In the genomic region with DNA sequence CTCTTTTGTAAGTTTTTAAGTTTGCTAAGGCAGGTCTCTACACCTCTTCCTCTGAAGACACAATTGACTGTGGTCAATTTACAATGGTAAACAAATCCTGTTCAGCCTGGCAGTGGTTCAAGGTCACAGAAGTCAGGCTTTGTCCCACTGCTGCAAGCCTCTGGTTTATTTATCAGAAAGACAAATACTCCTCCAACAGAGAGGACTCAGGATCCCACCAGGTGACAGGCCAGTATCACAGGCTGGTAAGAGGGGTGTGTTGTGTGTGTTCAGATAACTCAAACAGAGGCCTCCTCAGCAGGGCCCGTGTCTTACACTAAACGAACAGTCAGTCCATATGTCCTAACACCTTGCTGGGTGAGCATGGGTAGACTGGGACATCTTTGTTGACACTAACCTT, we compare ENCODE assay signal across 29 mouse cellular contexts. TPM values are rescaled to one million over a fixed set of nuclear protein-coding genes. Genes with fewer than 3 reads are reported as not detected.
A peak's percentile ranks its signal among the peaks of the same experiment; 100 is the strongest.
DNase-seq lines count a peak whose midpoint lies in the region; ATAC-seq and TF ChIP-seq lines count a peak whose summit lies in the region.
"Had no signal": no experiment of that assay in that cellular context is flagged by ENCODE, and none has a peak within 500 bp of the region (broad histone marks: within the 10 kb centered on the region; RNA-seq: fewer than 3 reads in every experiment).

No protein-coding gene starts in this region.

- H3K4me3 ChIP-seq in liver, embryonic 12.5 days, result no peak overlapping the region
- H3K4me3 ChIP-seq in liver, embryonic 11.5 days (ENCODE audit: low read depth, low read length), result no peak overlapping the region
- no peak overlapping the region for H3K4me3 ChIP-seq in liver, embryonic 14.5 days (ENCODE audit: insufficient read depth in 1 of 2, low read depth in 2 of 2, low read length in 2 of 2)
- no peak overlapping the region for H3K4me3 ChIP-seq in kidney, embryonic 14.5 days (ENCODE audit: low read length)
- H3K4me3 ChIP-seq in midbrain, embryonic 15.5 days, result no peak overlapping the region
- H3K4me3 ChIP-seq: embryonic facial prominence, embryonic 10.5 days; forebrain, embryonic 15.5 days; hindbrain, embryonic 12.5 days; left cerebral cortex, adult 2 months; myocyte; neural tube, embryonic 13.5 days had no signal

- peaks cover 100% of the 10 kb centered on the region for H3K36me3 ChIP-seq in liver, embryonic 12.5 days
- H3K36me3 ChIP-seq in liver, embryonic 11.5 days (ENCODE audit: control insufficient read depth, insufficient read depth, low read length), result peaks cover 92% of the 10 kb centered on the region
- H3K36me3 ChIP-seq in liver, embryonic 14.5 days (replicated peaks; ENCODE audit: control insufficient read depth, insufficient read depth, low read depth), result peaks cover 99% of the 10 kb centered on the region
- peaks cover 99% of the 10 kb centered on the region for H3K36me3 ChIP-seq in kidney, embryonic 14.5 days (ENCODE audit: control insufficient read depth, insufficient read depth, low read length)
- peaks cover 86% of the 10 kb centered on the region for H3K36me3 ChIP-seq in midbrain, embryonic 15.5 days (replicated peaks)

- WGBS in liver, embryonic 12.5 days (ENCODE audit: insufficient replicate concordance), result 69% methylated on average over 2 of the region's 2 CpGs
- WGBS in liver, embryonic 11.5 days, result 79% methylated on average over 2 of the region's 2 CpGs
- WGBS in liver, embryonic 14.5 days (ENCODE audit: insufficient replicate concordance), result 55% methylated on average over 2 of the region's 2 CpGs
- WGBS in kidney, embryonic 14.5 days, result 97% methylated on average over 2 of the region's 2 CpGs
- 90% methylated on average over 2 of the region's 2 CpGs for WGBS in midbrain, embryonic 15.5 days

- no peak overlapping the region for H3K4me2 ChIP-seq in liver, embryonic 12.5 days
- H3K4me2 ChIP-seq in liver, embryonic 11.5 days, result no peak overlapping the region
- H3K4me2 ChIP-seq in liver, embryonic 14.5 days (ENCODE audit: low read depth), result no peak overlapping the region
- no peak overlapping the region for H3K4me2 ChIP-seq in kidney, embryonic 14.5 days (replicated peaks; ENCODE audit: low read depth, low read length)
- H3K4me2 ChIP-seq in midbrain, embryonic 15.5 days, result no peak overlapping the region
- H3K4me2 ChIP-seq: forebrain, embryonic 15.5 days; heart, embryonic 11.5 days; hindbrain, embryonic 12.5 days; neural tube, embryonic 13.5 days had no signal

- intact Hi-C loops in gastrocnemius, postnatal 14 days (cut with DNase I; ENCODE audit: low total_unique reads), result no loop called here

- H3K4me1 ChIP-seq in liver, embryonic 12.5 days, result peaks cover 18% of the 10 kb centered on the region
- H3K4me1 ChIP-seq in liver, embryonic 11.5 days (replicated peaks; ENCODE audit: control insufficient read depth, insufficient read depth, low read length), result peaks cover 6% of the 10 kb centered on the region
- peaks cover 3 to 4% of the 10 kb centered on the region in 2 experiments; a peak in 3 of 4 replicates for H3K4me1 ChIP-seq in liver, embryonic 14.5 days (replicated peaks; ENCODE audit: control insufficient read depth in 2 of 2, insufficient read depth in 2 of 2, low read length in 1 of 2)
- peaks cover 2% of the 10 kb centered on the region for H3K4me1 ChIP-seq in kidney, embryonic 14.5 days (ENCODE audit: control insufficient read depth, insufficient read depth, low read length)
- peaks cover 2% of the 10 kb centered on the region for H3K4me1 ChIP-seq in midbrain, embryonic 15.5 days

- H3K27me3 ChIP-seq in liver, embryonic 12.5 days (replicated peaks), result no peaks in the 10 kb centered on the region
- H3K27me3 ChIP-seq in liver, embryonic 11.5 days (replicated peaks; ENCODE audit: control insufficient read depth, insufficient read depth, low read length), result no peaks in the 10 kb centered on the region
- H3K27me3 ChIP-seq in liver, embryonic 14.5 days (ENCODE audit: control insufficient read depth, insufficient read depth, low read length), result no peaks in the 10 kb centered on the region
- no peaks in the 10 kb centered on the region for H3K27me3 ChIP-seq in kidney, embryonic 14.5 days (ENCODE audit: control insufficient read depth, insufficient read depth, low read length)
- no peaks in the 10 kb centered on the region for H3K27me3 ChIP-seq in midbrain, embryonic 15.5 days (replicated peaks)
- H3K27me3 ChIP-seq: forebrain, embryonic 15.5 days; hindbrain, embryonic 12.5 days; neural tube, embryonic 13.5 days had no signal

- peak overlapping the region; percentile 10; the same call in 1 of the 2 replicates for H3K27ac ChIP-seq in liver, embryonic 12.5 days
- no peak overlapping the region for H3K27ac ChIP-seq in liver, embryonic 11.5 days (ENCODE audit: low read depth, low read length)
- no peak overlapping the region for H3K27ac ChIP-seq in liver, embryonic 14.5 days
- H3K27ac ChIP-seq in kidney, embryonic 14.5 days (ENCODE audit: low read depth, low read length), result no peak overlapping the region
- H3K27ac ChIP-seq in midbrain, embryonic 15.5 days, result no peak overlapping the region
- H3K27ac ChIP-seq: embryonic facial prominence, embryonic 10.5 days; forebrain, embryonic 15.5 days; hindbrain, embryonic 12.5 days; kidney, postnatal 0 days; left cerebral cortex, adult 2 months; macrophage; neural tube, embryonic 13.5 days had no signal

- no peaks in the 10 kb centered on the region for H3K9me3 ChIP-seq in liver, embryonic 12.5 days (replicated peaks)
- H3K9me3 ChIP-seq in liver, embryonic 11.5 days (ENCODE audit: control insufficient read depth, low read length), result no peaks in the 10 kb centered on the region
- H3K9me3 ChIP-seq in liver, embryonic 14.5 days (ENCODE audit: control insufficient read depth, low read length), result no peaks in the 10 kb centered on the region
- H3K9me3 ChIP-seq in kidney, embryonic 14.5 days (ENCODE audit: control insufficient read depth, low read length), result no peaks in the 10 kb centered on the region
- no peaks in the 10 kb centered on the region for H3K9me3 ChIP-seq in midbrain, embryonic 15.5 days
- H3K9me3 ChIP-seq: embryonic facial prominence, embryonic 10.5 days; forebrain, embryonic 15.5 days; hindbrain, embryonic 12.5 days; neural tube, embryonic 13.5 days had no signal

- 0 out of 2 replicates have a peak overlapping the region, but pooled peaks have one; percentile 1 for H3K9ac ChIP-seq in liver, embryonic 12.5 days
- H3K9ac ChIP-seq in liver, embryonic 11.5 days (ENCODE audit: low read depth, low read length), result no peak overlapping the region
- no peak overlapping the region for H3K9ac ChIP-seq in liver, embryonic 14.5 days (replicated peaks)
- H3K9ac ChIP-seq in kidney, embryonic 14.5 days (ENCODE audit: low read depth, low read length), result no peak overlapping the region
- H3K9ac ChIP-seq in midbrain, embryonic 15.5 days, result no peak overlapping the region
- H3K9ac ChIP-seq: forebrain, embryonic 15.5 days; hindbrain, embryonic 12.5 days; neural tube, embryonic 13.5 days had no signal

- 0 out of 2 replicates have a peak, but pooled peaks have one; percentile 27 for ATAC-seq in liver, embryonic 12.5 days
- no peak for ATAC-seq in liver, embryonic 11.5 days (replicated peaks; ENCODE audit: low FRiP score)
- 0 out of 2 replicates have a peak, but pooled peaks have one; percentile 4 for ATAC-seq in liver, embryonic 14.5 days (ENCODE audit: insufficient read depth)
- no peak for ATAC-seq in kidney, embryonic 14.5 days (ENCODE audit: low FRiP score, low TSS enrichment)
- ATAC-seq in midbrain, embryonic 15.5 days (replicated peaks), result no peak
- ATAC-seq: CD4-positive, CD25-positive, alpha-beta regulatory T cell, adult 4 months; forebrain, embryonic 15.5 days; lung, postnatal 0 days; midbrain, embryonic 16.5 days had no signal

- TF ChIP-seq EP300 in liver, embryonic 14.5 days (IDR thresholded peaks at IDR 0.05; ENCODE audit: low read depth), result no peak

- DNase-seq in gastrocnemius, postnatal 10 days, result peak; percentile 1
- DNase-seq in gastrocnemius, postnatal 14 days, result no peak
- DNase-seq in liver, embryonic 11.5 days (ENCODE audit: low spot score), result no peak
- DNase-seq in liver, embryonic 14.5 days (ENCODE audit: low read depth in 3 of 3, low spot score in 3 of 3), result no peak
- DNase-seq: cerebellum, adult 11-12 months; cerebellum, postnatal 10 days; gastrocnemius, postnatal 36 days; heart, postnatal 14 days; kidney, adult 18-20 months; layer of hippocampus, adult 9-11 months; retina, postnatal 1 day; right cerebral cortex, postnatal 25 days; thymus, adult 18-20 months; thymus, postnatal 36 days had no signal

- no peak for TF ChIP-seq CTCF in liver, embryonic 14.5 days (IDR thresholded peaks at IDR 0.05; ENCODE audit: low read depth)

RNA-seq across cellular contexts. Expression of a gene that starts 6.2 kb away (rescaled TPM):
- total RNA-seq in gastrocnemius, postnatal 10 days (2021), result 1,000 to 10,000 TPM; 7,536 to 8,309 TPM
- total RNA-seq in gastrocnemius, postnatal 14 days (2021), result over 10,000 TPM in 1 of 2 experiments, 1,000 to 10,000 TPM in 1; 9,479 to 10,041 TPM
- 1,499 and 1,575 TPM in 2 replicates for polyA plus RNA-seq in liver, embryonic 12.5 days (2016; fragmentation: Nextera tagmentation; extraction: Ambion mirVana)
- 2,450 and 2,526 TPM in 2 replicates for polyA plus RNA-seq in liver, embryonic 11.5 days (2014; fragmentation: Nextera tagmentation; extraction: Ambion mirVana)
- 1,485 and 1,875 TPM in 2 replicates for polyA plus RNA-seq in liver, embryonic 14.5 days (2012; rRNA removed)
- 960 and 1,040 TPM in 2 replicates for polyA plus RNA-seq in liver, embryonic 14.5 days (2014; fragmentation: Nextera tagmentation; extraction: Ambion mirVana)
- 2,196 and 2,293 TPM in 2 replicates for polyA plus RNA-seq in kidney, embryonic 14.5 days (2014; fragmentation: Nextera tagmentation; extraction: Ambion mirVana)
- polyA plus RNA-seq in midbrain, embryonic 15.5 days (2015; fragmentation: Nextera tagmentation; extraction: Ambion mirVana), result 1,389 and 1,453 TPM in 2 replicates

RNA-seq across cellular contexts. Expression of a gene that starts 19.0 kb away (rescaled TPM):
- total RNA-seq in gastrocnemius, postnatal 10 days (2021), result 10 to 100 TPM; 28.3 to 41.5 TPM
- 10 to 100 TPM; 18.4 to 18.7 TPM for total RNA-seq in gastrocnemius, postnatal 14 days (2021)
- 132 and 138 TPM in 2 replicates for polyA plus RNA-seq in liver, embryonic 12.5 days (2016; fragmentation: Nextera tagmentation; extraction: Ambion mirVana)
- 150 and 158 TPM in 2 replicates for polyA plus RNA-seq in liver, embryonic 11.5 days (2014; fragmentation: Nextera tagmentation; extraction: Ambion mirVana)
- 108 and 148 TPM in 2 replicates for polyA plus RNA-seq in liver, embryonic 14.5 days (2012; rRNA removed)
- polyA plus RNA-seq in liver, embryonic 14.5 days (2014; fragmentation: Nextera tagmentation; extraction: Ambion mirVana), result 66.8 and 80.4 TPM in 2 replicates
- 99.6 and 150 TPM in 2 replicates for polyA plus RNA-seq in kidney, embryonic 14.5 days (2014; fragmentation: Nextera tagmentation; extraction: Ambion mirVana)
- 58.3 and 58.6 TPM in 2 replicates for polyA plus RNA-seq in midbrain, embryonic 15.5 days (2015; fragmentation: Nextera tagmentation; extraction: Ambion mirVana)

RNA-seq across cellular contexts. Expression of a gene that starts 19.1 kb away (rescaled TPM):
- 100 to 1,000 TPM; 212 to 236 TPM for total RNA-seq in gastrocnemius, postnatal 10 days (2021)
- total RNA-seq in gastrocnemius, postnatal 14 days (2021), result 100 to 1,000 TPM; 214 to 227 TPM
- polyA plus RNA-seq in liver, embryonic 12.5 days (2016; fragmentation: Nextera tagmentation; extraction: Ambion mirVana), result 211 and 222 TPM in 2 replicates
- 287 and 311 TPM in 2 replicates for polyA plus RNA-seq in liver, embryonic 11.5 days (2014; fragmentation: Nextera tagmentation; extraction: Ambion mirVana)
- polyA plus RNA-seq in liver, embryonic 14.5 days (2012; rRNA removed), result 22.2 and 50.9 TPM in 2 replicates
- 178 and 182 TPM in 2 replicates for polyA plus RNA-seq in liver, embryonic 14.5 days (2014; fragmentation: Nextera tagmentation; extraction: Ambion mirVana)
- polyA plus RNA-seq in kidney, embryonic 14.5 days (2014; fragmentation: Nextera tagmentation; extraction: Ambion mirVana), result 203 and 238 TPM in 2 replicates
- polyA plus RNA-seq in midbrain, embryonic 15.5 days (2015; fragmentation: Nextera tagmentation; extraction: Ambion mirVana), result 129 and 131 TPM in 2 replicates

RNA-seq across cellular contexts. Expression of a gene that starts 27.4 kb away (rescaled TPM):
- 10 to 100 TPM; 50.8 to 60.1 TPM for total RNA-seq in gastrocnemius, postnatal 10 days (2021)
- 10 to 100 TPM; 24.0 to 28.7 TPM for total RNA-seq in gastrocnemius, postnatal 14 days (2021)
- polyA plus RNA-seq in liver, embryonic 12.5 days (2016; fragmentation: Nextera tagmentation; extraction: Ambion mirVana), result 6.6 and 7.3 TPM in 2 replicates
- 7.7 and 9.9 TPM in 2 replicates for polyA plus RNA-seq in liver, embryonic 11.5 days (2014; fragmentation: Nextera tagmentation; extraction: Ambion mirVana)
- 4.8 and 6.0 TPM in 2 replicates for polyA plus RNA-seq in liver, embryonic 14.5 days (2012; rRNA removed)
- polyA plus RNA-seq in liver, embryonic 14.5 days (2014; fragmentation: Nextera tagmentation; extraction: Ambion mirVana), result 1.8 and 3.7 TPM in 2 replicates
- polyA plus RNA-seq in kidney, embryonic 14.5 days (2014; fragmentation: Nextera tagmentation; extraction: Ambion mirVana), result 7.0 and 7.4 TPM in 2 replicates
- 22.0 and 23.3 TPM in 2 replicates for polyA plus RNA-seq in midbrain, embryonic 15.5 days (2015; fragmentation: Nextera tagmentation; extraction: Ambion mirVana)

RNA-seq across cellular contexts. Expression of a gene that starts 40.8 kb away (rescaled TPM):
- 10 to 100 TPM; 16.0 to 21.1 TPM for total RNA-seq in gastrocnemius, postnatal 10 days (2021)
- 10 to 100 TPM; 16.0 to 20.4 TPM for total RNA-seq in gastrocnemius, postnatal 14 days (2021)
- 83.1 and 85.3 TPM in 2 replicates for polyA plus RNA-seq in liver, embryonic 12.5 days (2016; fragmentation: Nextera tagmentation; extraction: Ambion mirVana)
- polyA plus RNA-seq in liver, embryonic 11.5 days (2014; fragmentation: Nextera tagmentation; extraction: Ambion mirVana), result 114 and 125 TPM in 2 replicates
- polyA plus RNA-seq in liver, embryonic 14.5 days (2012; rRNA removed), result 18.9 and 24.5 TPM in 2 replicates
- 33.1 and 33.7 TPM in 2 replicates for polyA plus RNA-seq in liver, embryonic 14.5 days (2014; fragmentation: Nextera tagmentation; extraction: Ambion mirVana)
- 58.2 and 67.2 TPM in 2 replicates for polyA plus RNA-seq in kidney, embryonic 14.5 days (2014; fragmentation: Nextera tagmentation; extraction: Ambion mirVana)
- 48.4 and 49.1 TPM in 2 replicates for polyA plus RNA-seq in midbrain, embryonic 15.5 days (2015; fragmentation: Nextera tagmentation; extraction: Ambion mirVana)

Comparison
In these comparisons a context has a peak if more than half of its experiments do, and no peak if none do; other contexts are left out.
1. ATAC-seq: peak in liver, embryonic 12.5 days (single experiment) and liver, embryonic 14.5 days (single experiment); none in liver, embryonic 11.5 days (single experiment), kidney, embryonic 14.5 days (single experiment) and midbrain, embryonic 15.5 days (single experiment).